Mouse (Mus musculus) left cerebral cortex, postnatal 25 days (tissue): ENCODE measurements around the gene Rhag. TPM values are rescaled to one million over a fixed set of nuclear protein-coding genes. Genes with fewer than 3 reads are reported as not detected.

ENCODE experiments used
- DNase-seq, 2 experiments: peaks; one replicate each; pipeline ENCODE4 v3.0.0; 2022; ENCODE audit warnings: low spot score in 2 of 2, mixed read lengths in 1 of 2
- intact Hi-C: fragments of 180-260 bp; cut with DNase I; formaldehyde crosslinking; loops from one replicate; pipeline ENCODE4 v1.15.1; 2025
- total RNA-seq, 2 experiments: library from RNA; stranded (reverse); gene quantifications; 2 replicates each; pipeline ENCODE4 v1.2.3; 2021

The Rhag gene
- not detected for total RNA-seq

DNA sequence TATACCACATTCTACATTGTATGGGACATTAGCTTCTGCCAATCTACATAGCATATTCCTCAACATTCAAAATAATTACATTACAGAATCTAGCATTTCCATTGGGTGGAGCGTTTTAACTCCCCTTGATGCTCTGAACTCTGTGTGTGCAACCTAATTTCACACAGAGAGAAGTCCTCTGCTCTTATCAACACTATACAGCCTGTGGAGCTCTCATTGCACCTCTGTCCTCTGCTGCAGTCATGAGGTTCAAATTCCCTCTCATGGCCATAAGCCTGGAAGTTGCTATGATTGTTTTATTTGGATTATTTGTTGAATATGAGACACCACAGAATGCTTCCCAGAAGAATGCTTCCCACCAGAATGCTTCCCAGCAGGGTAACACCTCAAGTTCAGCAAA, at the start of gene Rhag:
TSS of gene Rhag (plus strand) at position 193 of the 400 bp plus-strand sequence.
- intact Hi-C loops, result no loop called here
- no peak for DNase-seq

DNA sequence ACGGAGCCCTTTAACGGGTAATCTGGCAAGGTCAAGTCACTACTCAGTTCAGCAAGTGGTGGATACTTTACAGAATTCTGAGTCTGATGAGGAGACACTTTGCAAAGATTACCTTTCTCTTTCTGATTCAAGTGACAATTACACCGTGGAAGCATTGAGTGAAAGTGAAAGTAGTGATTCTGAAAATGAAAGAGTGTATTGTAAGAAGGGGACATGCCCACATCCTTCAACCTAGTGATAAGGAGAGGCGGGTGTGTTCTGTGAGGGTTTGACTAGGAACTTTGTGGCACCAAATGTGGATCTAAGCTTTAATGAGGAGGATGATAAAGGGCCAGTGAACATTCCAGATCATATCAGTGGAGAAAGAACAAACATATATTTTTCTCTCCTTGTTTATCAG, 47.3 kb upstream of the Rhag start:
- no peak for DNase-seq
- intact Hi-C loops, result no loop called here

DNA sequence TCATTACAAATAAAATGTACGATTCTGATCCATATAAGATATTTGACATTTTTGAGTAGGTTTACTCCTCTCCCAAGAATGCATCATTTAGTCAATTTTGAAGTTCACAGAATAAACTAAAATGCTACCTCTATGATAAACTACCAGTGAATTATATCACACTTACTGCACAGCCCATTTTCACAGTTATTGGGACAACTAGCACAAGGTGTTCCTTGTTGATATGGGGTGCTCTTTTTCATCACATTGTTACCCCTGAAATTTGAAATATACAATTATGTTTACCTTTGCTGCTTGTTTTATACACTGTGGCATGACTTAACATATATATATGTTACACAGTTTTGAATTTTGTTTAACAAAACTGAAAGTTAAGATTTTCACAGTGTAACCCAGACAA, 43.8 kb upstream of the Rhag start:
- intact Hi-C loops, result no loop called here
- no peak for DNase-seq

DNA sequence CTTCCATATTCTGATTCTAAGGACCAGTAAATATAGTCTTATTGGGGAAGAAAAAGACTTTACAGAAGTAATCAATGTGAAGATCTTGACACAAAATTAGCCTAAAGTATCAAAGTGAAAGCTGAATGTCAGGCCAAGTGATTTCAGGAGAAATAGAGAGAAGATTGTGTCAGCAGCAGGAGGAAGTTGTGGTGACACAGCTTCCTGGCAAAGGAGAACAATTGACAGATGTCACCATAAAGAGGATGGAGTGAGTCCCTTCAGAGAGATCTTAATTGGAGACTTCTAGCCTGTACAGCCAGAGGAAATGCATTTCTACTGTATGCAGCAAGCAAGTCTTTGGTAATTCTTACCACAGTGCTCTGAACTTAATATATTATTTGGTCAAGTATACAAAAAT, 21.0 kb upstream of the Rhag start:
- no peak for DNase-seq
- intact Hi-C loops, result no loop called here

DNA sequence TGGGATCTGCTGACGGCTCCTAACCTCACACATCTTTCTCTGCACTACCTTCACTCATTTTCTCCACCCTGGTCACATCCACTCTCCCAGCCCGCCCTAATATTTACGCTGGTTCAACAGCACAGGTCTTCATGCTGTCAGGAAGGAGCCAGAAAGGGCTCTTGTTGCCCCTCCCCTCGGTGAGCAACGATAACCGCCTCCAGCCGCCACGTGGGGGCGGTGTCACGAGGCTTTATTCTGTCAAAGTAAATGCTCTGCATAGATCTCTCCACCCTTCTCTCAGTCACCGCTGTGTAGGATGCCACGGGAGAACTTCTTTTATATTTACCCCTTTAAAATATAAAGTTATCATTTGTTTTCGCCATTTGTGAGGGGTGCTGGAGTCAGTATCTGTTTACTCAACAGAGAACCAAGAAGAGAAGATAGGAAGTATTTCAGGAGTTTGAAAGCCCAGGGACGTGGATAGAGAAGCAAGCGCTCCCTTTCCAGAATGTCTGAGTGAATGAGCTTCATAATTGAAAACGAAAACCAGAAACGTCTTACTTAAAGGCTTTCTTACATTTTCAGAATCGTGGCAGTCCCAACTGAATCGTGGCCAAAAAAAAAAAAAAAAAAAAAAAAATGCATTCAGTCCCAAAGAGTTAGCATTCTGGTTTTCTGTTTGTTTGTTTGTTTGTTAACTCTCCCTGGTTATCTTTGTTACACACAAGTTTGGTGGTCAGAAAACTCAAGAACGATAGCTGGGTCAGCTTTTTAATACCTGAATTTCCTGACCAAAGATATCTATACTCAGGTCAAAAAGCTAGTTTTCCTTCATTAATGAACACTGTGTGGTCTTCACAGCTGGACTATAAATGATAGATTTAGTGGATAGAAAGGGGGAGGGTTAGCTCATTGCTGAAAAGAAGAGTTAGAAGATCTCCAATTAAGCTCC, 16.7 kb upstream of the Rhag start:
- peak in 1 of 2 experiments; percentile 5 for DNase-seq
- intact Hi-C loops, result no loop called here

DNA sequence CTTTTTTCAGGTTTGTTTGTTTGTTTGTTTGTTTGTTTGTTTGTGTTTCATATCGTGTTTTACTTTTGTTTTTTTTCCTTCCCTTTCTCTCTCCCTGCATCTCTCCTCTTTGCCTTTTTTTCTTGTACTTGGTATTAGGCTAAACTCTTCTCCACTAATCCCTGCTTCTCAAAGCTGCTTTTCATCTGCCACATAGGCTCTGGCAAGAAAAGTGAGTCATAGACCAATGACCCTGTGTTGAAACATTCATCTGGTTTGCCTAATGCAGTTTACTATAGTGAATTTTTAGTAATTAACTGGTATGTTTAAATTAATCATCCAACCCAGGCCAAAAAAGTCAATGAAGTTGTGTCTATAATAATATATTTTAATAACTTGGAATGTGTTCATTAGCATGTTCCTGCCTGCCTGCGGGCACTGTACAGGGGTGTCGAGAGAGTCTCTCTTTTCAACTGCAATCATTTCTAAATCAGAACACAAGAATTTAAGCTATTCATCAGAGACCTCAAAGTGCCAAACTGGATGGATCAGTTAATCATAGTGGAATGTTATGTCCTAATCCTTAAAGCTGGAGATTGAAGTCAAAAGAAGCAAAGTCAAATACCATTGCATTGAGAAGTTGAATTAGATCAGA, 8.1 kb upstream of the Rhag start:
- intact Hi-C loops, result no loop called here
- no peak for DNase-seq

DNA sequence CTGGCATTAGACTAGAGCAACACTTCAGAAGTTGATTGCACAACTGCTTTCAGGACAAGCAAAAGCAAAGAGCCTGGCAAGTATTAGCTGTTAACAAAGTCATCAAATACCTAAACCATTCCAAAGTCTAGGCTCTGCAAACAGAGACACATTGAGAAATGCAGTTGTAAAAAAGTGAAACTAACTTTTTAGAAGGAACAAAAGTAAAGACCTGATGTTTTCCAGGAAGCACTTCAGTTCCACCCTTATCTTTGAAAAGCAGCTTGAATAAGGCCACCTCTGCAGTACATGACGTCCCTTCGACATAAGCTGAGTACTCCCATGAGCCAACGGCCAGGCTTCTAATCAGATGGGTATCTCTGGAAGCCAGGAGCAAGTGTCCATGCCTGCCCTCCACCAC, 4.4 kb upstream of the Rhag start:
- no peak for DNase-seq
- intact Hi-C loops, result no loop called here

DNA sequence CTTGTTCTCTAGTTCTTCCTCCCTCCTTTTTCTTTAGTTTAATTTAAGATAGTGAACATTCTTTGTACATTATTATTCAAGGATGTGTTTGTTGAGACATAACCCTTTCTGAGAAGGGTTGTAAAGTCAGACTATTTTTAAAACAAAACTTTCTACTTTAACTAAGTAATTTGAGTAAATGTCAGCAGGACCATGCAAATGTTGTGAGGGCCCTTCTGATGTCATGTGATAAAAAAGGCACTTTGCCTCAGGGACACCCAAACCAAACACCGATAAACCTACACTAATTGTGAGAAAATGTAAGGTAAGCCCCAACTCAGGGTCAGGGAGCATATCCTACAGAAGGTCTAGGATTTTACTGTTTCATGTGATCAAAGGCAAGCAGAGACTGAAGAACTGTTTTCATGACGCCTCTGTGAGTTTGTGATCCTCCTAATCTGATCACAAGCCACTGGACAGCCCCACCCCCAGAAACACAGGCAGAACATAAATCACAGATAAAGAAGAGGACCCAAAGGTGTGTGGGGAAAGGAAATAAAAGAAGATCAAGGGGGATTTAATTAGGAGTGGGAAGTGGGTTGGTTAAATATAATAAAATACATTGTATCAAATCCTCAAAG, 3.9 kb upstream of the Rhag start, which contains the start of gene Crisp2:
TSS of gene Crisp2 (minus strand) at position 51 of the 620 bp plus-strand sequence.
- intact Hi-C loops, result no loop called here
- no peak for DNase-seq

DNA sequence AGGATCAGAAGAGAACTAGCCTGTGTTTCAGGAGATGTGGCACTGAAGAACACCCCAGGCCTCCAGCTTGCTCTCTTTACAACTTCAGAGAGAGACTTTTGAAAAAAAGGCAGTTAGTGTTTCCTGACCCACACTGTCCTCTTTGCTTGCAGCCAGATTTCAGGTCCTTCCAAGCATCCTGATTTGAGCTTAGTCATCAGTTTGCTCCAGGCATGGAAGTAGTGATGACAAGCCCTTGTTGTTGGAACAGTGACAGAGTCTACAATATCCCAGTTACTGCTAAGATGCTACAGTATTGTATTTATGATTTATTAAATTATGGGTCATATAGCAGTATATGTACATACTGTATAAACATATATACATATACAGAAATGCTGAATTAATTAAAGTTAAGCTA, 2.9 kb upstream of the Rhag start:
- intact Hi-C loops, result no loop called here
- DNase-seq, result no peak

DNA sequence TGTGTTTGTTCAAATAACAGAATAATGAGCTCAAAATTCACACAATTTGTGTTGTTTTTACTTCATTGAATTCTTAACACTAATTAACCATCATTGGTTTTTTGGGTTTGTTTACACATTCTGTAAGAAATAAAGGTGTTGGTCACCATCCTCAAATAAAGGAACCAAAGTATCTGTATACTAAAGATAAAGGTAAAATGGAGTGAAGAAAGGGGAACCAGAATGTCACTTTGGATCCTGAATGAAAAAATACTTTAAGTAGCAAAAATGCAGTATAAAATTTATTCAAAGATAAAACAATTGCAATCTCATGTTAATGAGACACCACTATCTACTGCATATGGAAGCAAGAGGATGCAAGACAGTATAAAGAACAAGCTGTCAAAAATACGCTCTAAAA, 634 bp downstream of the Rhag start:
- DNase-seq, result no peak
- intact Hi-C loops, result no loop called here

DNA sequence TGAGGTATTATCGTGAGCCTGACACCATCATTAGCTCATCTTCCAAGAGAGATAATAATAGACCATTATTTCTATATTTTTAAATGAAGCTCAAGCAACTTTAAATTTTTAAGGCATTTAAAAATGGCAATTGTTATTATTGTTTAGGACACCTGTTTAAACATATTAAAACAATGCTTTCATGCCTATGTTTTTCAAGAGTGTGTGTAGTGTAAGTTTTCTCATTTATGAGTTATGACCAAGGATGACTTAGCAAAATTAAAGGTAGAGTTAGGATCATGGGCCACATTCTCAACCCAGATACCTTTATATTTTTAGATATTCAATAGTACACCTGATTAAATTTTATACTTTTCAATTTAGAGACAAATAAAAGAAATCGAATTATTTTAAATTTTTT, 1.3 kb downstream of the Rhag start:
- no peak for DNase-seq
- intact Hi-C loops, result no loop called here

DNA sequence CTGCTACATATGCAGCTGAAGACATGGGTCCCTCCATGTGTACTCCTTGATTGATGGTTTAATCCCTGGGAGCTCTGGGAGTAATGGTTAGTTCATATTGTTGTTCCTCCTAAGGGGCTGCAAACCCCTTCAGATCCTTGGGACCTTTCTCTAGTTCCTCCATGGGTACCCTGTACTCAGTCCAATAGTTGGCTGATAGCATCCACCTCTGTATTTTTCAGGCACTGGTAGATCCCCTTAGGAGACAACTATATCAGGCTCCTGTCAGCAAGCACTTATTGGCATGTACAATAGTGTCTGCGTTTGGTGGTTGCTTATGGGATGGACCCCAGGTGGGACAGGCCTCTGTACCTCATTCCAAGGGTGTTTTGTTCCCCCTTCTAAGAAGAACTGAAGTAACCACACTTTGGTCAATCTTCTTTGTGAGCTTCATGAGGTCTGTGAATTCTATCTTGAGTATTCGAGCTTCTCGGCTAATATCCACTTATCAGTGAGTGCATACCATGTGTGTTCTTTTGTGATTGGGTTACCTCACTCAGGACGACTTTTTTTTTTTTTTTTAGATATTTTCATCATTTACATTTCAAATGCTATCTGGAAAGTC, 6.5 kb downstream of the Rhag start:
- no peak for DNase-seq
- intact Hi-C loops, result no loop called here

DNA sequence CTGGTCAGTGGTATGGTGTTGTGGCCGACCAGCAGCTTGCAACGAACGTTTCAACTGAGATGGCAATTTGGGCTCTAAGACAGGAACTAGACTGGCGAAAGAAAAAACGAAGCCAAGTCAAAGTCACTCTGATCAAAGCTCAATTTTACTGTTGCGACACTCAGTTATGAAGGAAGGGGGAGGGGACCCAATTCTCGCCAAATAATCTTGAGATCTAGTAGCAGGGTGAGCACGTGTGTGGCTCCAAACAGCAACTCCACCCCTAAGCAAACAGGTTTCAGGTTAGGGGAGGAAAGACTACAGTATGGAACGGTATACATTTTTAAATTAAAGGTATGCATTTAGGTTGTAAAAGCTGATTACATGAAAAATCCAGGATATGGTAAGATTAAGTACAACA, 10.6 kb downstream of the Rhag start:
- no peak for DNase-seq
- intact Hi-C loops, result loop anchor here (10.0 kb wide), 1 partner anchor 917 kb away; no protein-coding TSS in a partner anchor

DNA sequence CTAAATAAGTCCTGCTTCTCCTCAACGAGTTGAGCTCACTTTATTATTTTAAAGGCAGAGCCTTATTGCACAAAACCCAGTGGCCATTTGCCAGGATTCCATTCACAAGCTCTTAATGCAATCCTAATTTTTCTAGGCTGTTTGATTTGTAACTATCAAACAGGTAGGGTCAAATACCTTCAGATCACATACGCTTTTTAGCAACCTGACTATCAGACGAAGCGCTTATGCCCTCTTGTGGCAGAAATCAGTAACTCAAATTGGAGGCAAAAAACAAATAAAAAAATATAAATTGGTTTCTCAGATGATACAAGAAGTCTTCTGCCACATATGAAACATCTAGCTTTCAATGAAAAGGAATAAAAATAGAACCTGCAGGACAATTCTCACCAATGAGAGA, 12.9 kb downstream of the Rhag start:
- peak; percentile 2 to 8 for DNase-seq
- intact Hi-C loops, result loop anchor here (10.0 kb wide), 1 partner anchor 919 kb away; no protein-coding TSS in a partner anchor

DNA sequence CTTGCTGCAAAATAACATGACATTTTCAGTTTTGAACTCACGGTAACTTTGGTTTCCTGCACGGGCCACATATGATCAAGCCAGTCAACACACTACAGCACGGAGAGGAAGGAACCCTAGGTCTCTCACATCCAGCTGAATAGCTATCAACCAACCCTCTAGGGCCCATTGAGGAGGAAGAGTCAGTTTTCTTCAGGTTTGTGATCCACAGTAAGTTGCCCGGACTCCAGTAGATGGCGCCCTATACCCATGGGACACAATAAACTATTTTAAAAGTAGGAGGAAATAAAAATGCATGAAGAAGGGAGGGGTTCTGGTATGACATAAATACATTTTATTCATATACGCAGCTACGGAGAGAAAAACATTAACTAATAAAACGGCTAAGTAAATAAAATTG, 13.6 kb downstream of the Rhag start:
- DNase-seq, result no peak
- intact Hi-C loops, result loop anchor here (10.0 kb wide), 1 partner anchor 920 kb away; no protein-coding TSS in a partner anchor

DNA sequence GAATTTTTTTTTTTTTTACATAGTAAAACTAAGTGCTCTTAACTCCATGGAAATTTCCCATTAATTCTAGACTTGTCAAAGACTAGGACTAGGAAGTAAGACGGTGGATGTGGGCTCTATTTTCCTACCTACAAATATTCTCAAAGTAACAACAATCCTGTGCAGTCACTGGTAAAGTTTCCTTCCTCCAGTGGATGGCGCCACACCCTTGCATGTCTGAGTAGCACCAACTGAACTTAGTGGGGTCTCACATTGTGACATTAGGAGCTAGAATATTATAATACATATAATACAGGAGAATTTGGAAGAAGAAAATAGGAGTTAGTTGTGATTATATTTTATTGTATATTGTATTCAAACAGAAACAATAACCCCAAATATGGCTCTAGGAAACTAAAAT, 20.9 kb downstream of the Rhag start:
- intact Hi-C loops, result no loop called here
- DNase-seq, result no peak

DNA sequence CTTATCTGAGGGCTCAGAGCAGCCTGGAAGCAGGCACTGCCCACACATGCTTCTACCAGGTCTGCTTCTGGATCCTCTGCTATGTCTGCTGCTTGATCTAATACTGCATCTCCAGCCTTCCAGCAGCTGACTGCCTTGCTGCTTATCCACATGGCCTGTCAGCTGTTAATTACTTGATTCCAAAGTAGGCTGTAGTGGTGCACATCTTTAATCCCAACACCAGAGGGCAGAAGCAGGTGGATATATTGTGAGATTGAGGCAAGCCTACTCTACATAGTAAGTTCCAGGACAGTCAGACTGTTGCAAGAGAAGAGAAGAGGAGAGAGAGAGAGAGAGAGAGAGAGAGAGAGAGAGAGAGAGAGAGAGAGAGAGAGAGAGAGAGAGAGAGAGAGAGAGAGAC, 26.4 kb downstream of the Rhag start:
- DNase-seq, result no peak

DNA sequence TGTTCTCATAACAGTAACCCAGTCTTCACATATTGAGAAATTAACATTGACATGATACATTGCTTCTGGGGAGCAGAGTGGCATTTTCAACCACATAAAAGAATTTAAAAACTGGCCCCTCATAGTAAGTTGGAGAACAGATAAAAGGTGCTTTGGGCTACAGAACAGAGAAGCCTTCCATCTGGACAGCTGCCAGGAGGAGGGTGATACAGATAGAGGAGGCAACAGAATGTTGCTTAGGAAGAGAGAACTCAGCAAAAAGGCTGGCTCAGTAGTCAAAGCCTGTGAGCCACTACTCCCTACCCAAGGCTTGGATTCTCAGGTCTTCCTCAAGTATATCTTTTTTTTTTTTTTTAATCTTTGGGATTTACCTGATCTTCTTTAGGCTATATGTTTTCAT, 44.1 kb downstream of the Rhag start:
- DNase-seq, result no peak
- intact Hi-C loops, result no loop called here

More for the DNA sequence above, 26.4 kb downstream of the Rhag start:
- intact Hi-C loops, result no loop called here

DNA sequence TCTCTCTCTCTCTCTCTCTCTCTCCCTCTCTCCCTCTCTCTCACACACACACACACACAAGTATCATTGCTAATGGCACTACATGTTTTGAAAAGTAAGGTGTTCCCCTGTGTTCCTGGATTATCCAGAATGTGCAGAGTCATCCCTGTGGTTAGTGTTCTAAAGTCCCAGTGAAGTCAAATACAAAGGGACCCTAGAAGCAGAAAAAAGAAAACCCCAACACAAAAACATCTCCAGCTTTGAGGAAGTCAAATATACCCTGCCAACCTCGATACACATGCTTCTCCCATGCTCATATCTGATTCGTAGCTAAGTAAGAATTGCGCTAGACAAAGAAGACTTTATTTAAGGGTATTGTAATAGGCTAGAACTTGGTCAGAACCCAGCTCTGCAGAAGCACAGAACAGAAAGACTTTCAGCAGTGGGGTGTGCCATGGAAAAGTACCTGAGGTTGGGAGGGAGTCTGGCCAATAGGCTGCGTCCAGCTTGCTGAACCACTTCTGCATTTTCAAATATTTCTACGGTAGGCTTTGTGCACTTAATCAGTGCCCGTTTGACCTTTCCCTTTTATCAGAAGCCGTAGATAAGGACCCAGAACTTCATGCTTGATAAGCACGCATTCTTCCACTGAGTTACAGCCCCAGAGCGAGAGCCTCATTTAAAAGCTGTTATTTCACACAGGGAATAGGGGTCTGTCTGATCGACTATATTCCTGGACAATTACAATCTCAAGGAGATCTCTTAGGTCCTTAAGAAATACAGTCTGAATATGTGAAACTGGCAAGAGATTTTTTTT, 58.2 kb downstream of the Rhag start:
- intact Hi-C loops, result no loop called here
- DNase-seq, result no peak
